Mouse (Mus musculus) embryonic facial prominence, embryonic 14.5 days (tissue): Measurements from ENCODE around the gene Sgms1. TPM values are rescaled to one million over a fixed set of nuclear protein-coding genes. Genes with fewer than 3 reads are reported as not detected.

ENCODE experiments used
- ATAC-seq: fragments of 200-750 bp; cut with Nextera tagmentation; 2 replicates; pipeline ENCODE4 v1.8.0; 2017; ENCODE audit warnings: low read depth, moderate number of reproducible peaks, moderate TSS enrichment
- DNase-seq: peaks from one replicate; pipeline ENCODE4 v3.0.0-alpha.2; 2015; ENCODE audit warnings: low spot score
- H3K27ac ChIP-seq: fragments of 300-500 bp; sonication (generic); replicated peaks from 2 replicates; pipeline ENCODE4 v1.5.1; 2014; ENCODE audit warnings: low read depth, mild to moderate bottlenecking, low read length, moderate library complexity
- H3K27me3 ChIP-seq: fragments of 300-500 bp; sonication (generic); replicated peaks from 2 replicates; pipeline ENCODE4 v1.6.1; 2014; ENCODE audit warnings: low read length; ENCODE audit not compliant: control insufficient read depth, insufficient read depth
- H3K36me3 ChIP-seq: fragments of 300-500 bp; sonication (generic); 2 replicates; pipeline ENCODE4 v1.6.1; 2014; ENCODE audit warnings: low read length, mixed read lengths; ENCODE audit not compliant: control insufficient read depth, insufficient read depth
- H3K4me1 ChIP-seq: fragments of 300-500 bp; sonication (generic); 2 replicates; pipeline ENCODE4 v1.6.1; 2014; ENCODE audit warnings: antibody characterized with exemption, low read length; ENCODE audit not compliant: control insufficient read depth, insufficient read depth
- H3K4me2 ChIP-seq: fragments of 300-500 bp; sonication (generic); 2 replicates; pipeline ENCODE4 v1.6.1; 2014; ENCODE audit warnings: low read depth, mild to moderate bottlenecking, low read length, moderate library complexity, mixed read lengths
- H3K4me3 ChIP-seq: fragments of 300-500 bp; sonication (generic); 2 replicates; pipeline ENCODE4 v1.5.1; 2014; ENCODE audit warnings: low read depth, mild to moderate bottlenecking, low read length
- H3K9ac ChIP-seq: fragments of 300-500 bp; sonication (generic); 2 replicates; pipeline ENCODE4 v1.6.1; 2014; ENCODE audit warnings: low read depth, mild to moderate bottlenecking, low read length, moderate library complexity, mixed read lengths
- H3K9me3 ChIP-seq: fragments of 300-500 bp; sonication (generic); 2 replicates; pipeline ENCODE4 v1.6.1; 2016; ENCODE audit warnings: low read length; ENCODE audit not compliant: control insufficient read depth
- WGBS: fragments of 180-500 bp; shearing (Covaris S2); extraction: QIAGEN DNeasy Blood & Tissue Kit; methylation state at CpG from one replicate; pipeline ENCODE4 v1.1.7; 2014; 5-methylcytosine and 5-hydroxymethylcytosine counted together
- polyA plus RNA-seq: library from polyadenylated mRNA; unstranded; fragments of >200 nt; fragmentation: Nextera tagmentation; extraction: Ambion mirVana; gene quantifications from 2 replicates; pipeline ENCODE4 v1.2.1, GENCODE M21; 2014

The Sgms1 gene
- polyA plus RNA-seq, 1 experiment from 2014 or later: 29.7 TPM

- WGBS: 57% methylated on average over 7 of the region's 7 CpGs
- Histone ChIP-seq H3K27me3 (no peaks in the 10 kb centered on the region), H3K4me2 (no peak overlapping the region), H3K4me1 (0 out of 2 replicates have a peak, but pooled peaks cover 4% of the 10 kb centered on the region), H3K4me3 (no peak overlapping the region), H3K9me3 (no peaks in the 10 kb centered on the region), H3K36me3 (no peaks in the 10 kb centered on the region), H3K27ac (no peak overlapping the region), H3K9ac (no peak overlapping the region)
- DNase-seq (peak; percentile 56), ATAC-seq (peak; percentile 88)
Observed at GRCm38 (mm10) chr19:32377701-32378325, 11.7 kb downstream of the Sgms1 start.

GRCm38 (mm10) chr19:32376886-32377535, 12.5 kb downstream of the Sgms1 start:
- Histone ChIP-seq H3K9ac (no peak overlapping the region), H3K9me3 (no peaks in the 10 kb centered on the region), H3K27ac (no peak overlapping the region), H3K4me2 (no peak overlapping the region), H3K4me1 (0 out of 2 replicates have a peak, but pooled peaks cover 4% of the 10 kb centered on the region), H3K27me3 (no peaks in the 10 kb centered on the region), H3K4me3 (no peak overlapping the region), H3K36me3 (no peaks in the 10 kb centered on the region)
- WGBS: 48% methylated on average over 6 of the region's 7 CpGs
- peak; percentile 39; the same call in 1 of the 2 replicates for ATAC-seq
- DNase-seq: no peak

- Histone ChIP-seq H3K27me3 (no peaks in the 10 kb centered on the region), H3K4me1 (0 out of 2 replicates have a peak, but pooled peaks cover 4% of the 10 kb centered on the region), H3K36me3 (no peaks in the 10 kb centered on the region), H3K9ac (no peak overlapping the region), H3K4me3 (no peak overlapping the region), H3K4me2 (no peak overlapping the region), H3K9me3 (no peaks in the 10 kb centered on the region), H3K27ac (no peak overlapping the region)
- ATAC-seq (no peak), DNase-seq (no peak)
- 77% methylated on average over 4 of the region's 4 CpGs for WGBS
Observed at GRCm38 (mm10) chr19:32376054-32376453, 13.5 kb downstream of the Sgms1 start.

GRCm38 (mm10) chr19:32375473-32375985, 14.0 kb downstream of the Sgms1 start:
- Histone ChIP-seq H3K9ac (no peak overlapping the region), H3K4me2 (no peak overlapping the region), H3K9me3 (no peaks in the 10 kb centered on the region), H3K4me1 (0 out of 2 replicates have a peak, but pooled peaks cover 4% of the 10 kb centered on the region), H3K27me3 (no peaks in the 10 kb centered on the region), H3K36me3 (no peaks in the 10 kb centered on the region), H3K4me3 (no peak overlapping the region), H3K27ac (no peak overlapping the region)
- 92% methylated on average over 4 of the region's 4 CpGs for WGBS
- no peak for DNase-seq
- no peak for ATAC-seq

- no peaks in the 10 kb centered on the region for H3K27me3 ChIP-seq
- DNase-seq (no peak), ATAC-seq (no peak)
- no peak overlapping the region for H3K4me2 ChIP-seq
- H3K27ac ChIP-seq: no peak overlapping the region
- 0 out of 2 replicates have a peak, but pooled peaks cover 4% of the 10 kb centered on the region for H3K4me1 ChIP-seq
- no peaks in the 10 kb centered on the region for H3K9me3 ChIP-seq
- H3K4me3 ChIP-seq: no peak overlapping the region
- H3K36me3 ChIP-seq: no peaks in the 10 kb centered on the region
- H3K9ac ChIP-seq: no peak overlapping the region
- 94% methylated on average over 10 of the region's 10 CpGs for WGBS
Observed at GRCm38 (mm10) chr19:32374751-32375150, 14.8 kb downstream of the Sgms1 start.

GRCm38 (mm10) chr19:32373865-32374655, 15.5 kb downstream of the Sgms1 start:
- no peak for ATAC-seq
- peak; percentile 55 for DNase-seq
- H3K27ac ChIP-seq: no peak overlapping the region
- 0 out of 2 replicates have a peak, but pooled peaks cover 4% of the 10 kb centered on the region for H3K4me1 ChIP-seq
- no peak overlapping the region for H3K9ac ChIP-seq
- no peaks in the 10 kb centered on the region for H3K9me3 ChIP-seq
- 44% methylated on average over 16 of the region's 16 CpGs for WGBS
- no peaks in the 10 kb centered on the region for H3K27me3 ChIP-seq
- H3K4me2 ChIP-seq: no peak overlapping the region
- H3K36me3 ChIP-seq: no peaks in the 10 kb centered on the region
- H3K4me3 ChIP-seq: no peak overlapping the region

GRCm38 (mm10) chr19:32372373-32372772, 17.1 kb downstream of the Sgms1 start:
- Histone ChIP-seq H3K36me3 (no peaks in the 10 kb centered on the region), H3K9ac (no peak overlapping the region), H3K4me2 (no peak overlapping the region), H3K9me3 (no peaks in the 10 kb centered on the region), H3K4me1 (no peaks in the 10 kb centered on the region), H3K27me3 (no peaks in the 10 kb centered on the region), H3K27ac (no peak overlapping the region), H3K4me3 (no peak overlapping the region)
- WGBS: 79% methylated on average over 4 of the region's 4 CpGs
- DNase-seq: no peak
- ATAC-seq: no peak

GRCm38 (mm10) chr19:32367333-32367732, 22.2 kb downstream of the Sgms1 start:
- H3K9me3 ChIP-seq: no peaks in the 10 kb centered on the region
- no peak overlapping the region for H3K4me2 ChIP-seq
- 95% methylated on average over 8 of the region's 8 CpGs for WGBS
- H3K4me1 ChIP-seq: no peaks in the 10 kb centered on the region
- no peak overlapping the region for H3K27ac ChIP-seq
- no peak overlapping the region for H3K9ac ChIP-seq
- no peak overlapping the region for H3K4me3 ChIP-seq
- no peaks in the 10 kb centered on the region for H3K27me3 ChIP-seq
- H3K36me3 ChIP-seq: no peaks in the 10 kb centered on the region
- no peak for DNase-seq
- no peak for ATAC-seq
